Mouse (Mus musculus) kidney, postnatal 25 days (tissue): ENCODE measurements around the gene Wdr19.

Source experiments
- DNase-seq, 2 experiments: peaks; one replicate each; pipeline ENCODE4 v3.0.0; 2021; ENCODE audit warnings: mixed read lengths in 2 of 2

Wdr19 gene

DNA sequence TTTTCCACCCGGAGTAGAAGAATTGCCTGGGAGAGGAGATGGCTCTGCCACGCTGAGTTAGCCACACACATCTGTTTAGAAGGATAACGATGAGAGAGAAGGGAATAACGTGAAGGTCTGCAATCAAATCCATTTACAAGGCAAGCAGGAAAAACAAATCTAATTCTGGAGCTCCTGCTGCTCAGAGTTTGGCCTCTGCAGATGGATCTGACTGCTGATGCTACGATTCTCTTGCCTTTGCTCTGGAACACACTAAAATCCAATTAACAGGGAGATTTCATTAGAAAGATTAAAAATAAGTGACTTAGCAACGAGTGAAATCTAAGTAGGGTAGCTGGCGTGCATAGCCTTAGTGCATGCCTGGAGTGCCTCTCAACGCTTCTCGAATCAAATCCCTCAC lies 106.0 kb downstream of the Wdr19 start:
- no peak for DNase-seq

- no peak for DNase-seq
These were observed 108.7 kb downstream of the Wdr19 start for GRCm38 (mm10) chr5:65308208-65308607.

DNA sequence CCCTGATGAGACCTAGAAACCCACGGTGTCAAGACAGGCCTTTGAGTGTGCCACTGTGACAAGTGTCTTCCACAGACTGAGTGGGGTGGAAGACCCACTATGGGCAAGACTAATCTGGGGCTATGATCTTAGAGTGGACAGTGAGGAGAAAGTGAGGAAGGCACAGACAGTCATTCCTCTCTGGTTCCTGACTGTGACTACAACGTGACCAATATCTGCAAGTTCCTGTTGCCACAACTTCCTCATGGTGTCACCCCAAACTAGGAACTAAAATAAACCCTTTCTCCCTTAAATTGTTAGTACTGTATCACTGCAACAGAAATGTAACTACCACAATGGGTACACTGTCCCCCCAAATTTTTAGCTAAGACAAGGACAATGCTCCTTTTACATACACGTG lies 109.4 kb downstream of the Wdr19 start:
- DNase-seq: no peak
